Mouse (Mus musculus) embryonic facial prominence, embryonic 10.5 days (tissue): ENCODE measurements around the gene Mrps2. TPM values are rescaled to one million over a fixed set of nuclear protein-coding genes. Genes with fewer than 3 reads are reported as not detected.
"Not testable (repeated sequence)": the region's sequence is repeated elsewhere in the genome, so short reads cannot be mapped to it uniquely, and the experiment has no call there.

ENCODE experiments used
- DNase-seq: peaks from one replicate; pipeline ENCODE4 v3.0.0-alpha.2; 2017; ENCODE audit warnings: low spot score
- H3K27ac ChIP-seq: fragments of 300-500 bp; sonication (generic); replicated peaks from 2 replicates; pipeline ENCODE4 v1.5.1; 2016; ENCODE audit warnings: mild to moderate bottlenecking
- H3K27me3 ChIP-seq: fragments of 300-500 bp; sonication (generic); replicated peaks from 2 replicates; pipeline ENCODE4 v1.6.1; 2016; ENCODE audit warnings: low read depth, mild to moderate bottlenecking; ENCODE audit not compliant: poor library complexity, severe bottlenecking
- H3K36me3 ChIP-seq: fragments of 300-500 bp; sonication (generic); replicated peaks from 2 replicates; pipeline ENCODE4 v1.6.1; 2016; ENCODE audit warnings: mild to moderate bottlenecking, moderate library complexity
- H3K4me1 ChIP-seq: fragments of 300-500 bp; sonication (generic); 2 replicates; pipeline ENCODE4 v1.6.1; 2016
- H3K4me3 ChIP-seq: fragments of 300-500 bp; sonication (generic); 2 replicates; pipeline ENCODE4 v1.5.1; 2016; ENCODE audit warnings: mild to moderate bottlenecking, moderate library complexity
- H3K9me3 ChIP-seq: fragments of 300-500 bp; sonication (generic); 2 replicates; pipeline ENCODE4 v1.6.1; 2016; ENCODE audit warnings: mild to moderate bottlenecking
- WGBS: fragments of 180-500 bp; shearing (Covaris S2); methylation state at CpG from one replicate; pipeline ENCODE4 v1.1.7; 2016; 5-methylcytosine and 5-hydroxymethylcytosine counted together
- polyA plus RNA-seq: library from polyadenylated mRNA; unstranded; fragments of >200 nt; fragmentation: Nextera tagmentation; extraction: Ambion mirVana; gene quantifications from 2 replicates; pipeline ENCODE4 v1.2.1, GENCODE M21; 2016

Mrps2 gene
- polyA plus RNA-seq, 1 experiment from 2014 or later, result 68.5 TPM

GRCm38 (mm10) chr2:28483861-28484260 lies 16.0 kb downstream of the Mrps2 start:
- H3K4me1 ChIP-seq, result no peaks in the 10 kb centered on the region
- no peak overlapping the region for H3K4me3 ChIP-seq
- no peaks in the 10 kb centered on the region for H3K27me3 ChIP-seq
- H3K36me3 ChIP-seq, result no peaks in the 10 kb centered on the region
- H3K27ac ChIP-seq, result no peak overlapping the region
- no peak for DNase-seq
- H3K9me3 ChIP-seq, result no peaks in the 10 kb centered on the region
- 67% methylated on average over 2 of the region's 2 CpGs for WGBS

GRCm38 (mm10) chr2:28494521-28494920 lies 26.7 kb downstream of the Mrps2 start:
- Histone ChIP-seq H3K9me3 (0 out of 2 replicates have a peak, but pooled peaks cover 3% of the 10 kb centered on the region), H3K36me3 (no peaks in the 10 kb centered on the region), H3K27me3 (no peaks in the 10 kb centered on the region), H3K4me1 (peaks cover 10% of the 10 kb centered on the region), H3K4me3 (no peak overlapping the region), H3K27ac (no peak overlapping the region)
- no peak for DNase-seq
- 89% methylated on average over 2 of the region's 2 CpGs for WGBS

GRCm38 (mm10) chr2:28495207-28495756 lies 27.4 kb downstream of the Mrps2 start:
- Histone ChIP-seq H3K36me3 (no peaks in the 10 kb centered on the region), H3K27ac (no peak overlapping the region), H3K4me1 (peaks cover 10% of the 10 kb centered on the region), H3K27me3 (no peaks in the 10 kb centered on the region), H3K9me3 (0 out of 2 replicates have a peak, but pooled peaks cover 3% of the 10 kb centered on the region), H3K4me3 (no peak overlapping the region)
- DNase-seq, result no peak
- WGBS, result 83% methylated on average over 14 of the region's 14 CpGs

GRCm38 (mm10) chr2:28495801-28496595 lies 28.1 kb downstream of the Mrps2 start:
- 89% methylated on average over 16 of the region's 16 CpGs for WGBS
- H3K36me3 ChIP-seq, result no peaks in the 10 kb centered on the region
- H3K27me3 ChIP-seq, result no peaks in the 10 kb centered on the region
- no peak overlapping the region for H3K4me3 ChIP-seq
- 0 out of 2 replicates have a peak, but pooled peaks cover 3% of the 10 kb centered on the region for H3K9me3 ChIP-seq
- no peak overlapping the region for H3K27ac ChIP-seq
- peaks cover 10% of the 10 kb centered on the region for H3K4me1 ChIP-seq
- no peak for DNase-seq

GRCm38 (mm10) chr2:28496671-28497070 lies 28.8 kb downstream of the Mrps2 start, which contains the start of gene Gbgt1:
Gene Gbgt1 (plus strand): TSS chr2:28496891.
- Histone ChIP-seq H3K9me3 (0 out of 2 replicates have a peak, but pooled peaks cover 3% of the 10 kb centered on the region), H3K4me1 (peaks cover 10% of the 10 kb centered on the region), H3K36me3 (no peaks in the 10 kb centered on the region), H3K4me3 (no peak within 1 kb of the TSS), H3K27me3 (no peaks in the 10 kb centered on the region), H3K27ac (no peak within 1 kb of the TSS)
- WGBS, result 85% methylated on average over 5 of the region's 5 CpGs
- DNase-seq, result no peak

GRCm38 (mm10) chr2:28497561-28497960 lies 29.7 kb downstream of the Mrps2 start:
- no peak for DNase-seq
- H3K27me3 ChIP-seq, result no peaks in the 10 kb centered on the region
- no peaks in the 10 kb centered on the region for H3K36me3 ChIP-seq
- 0 out of 2 replicates have a peak, but pooled peaks cover 3% of the 10 kb centered on the region for H3K9me3 ChIP-seq
- peaks cover 10% of the 10 kb centered on the region for H3K4me1 ChIP-seq
- H3K27ac ChIP-seq, result no peak overlapping the region
- 82% methylated on average over 5 of the region's 5 CpGs for WGBS
- no peak overlapping the region for H3K4me3 ChIP-seq

GRCm38 (mm10) chr2:28498431-28498830 lies 30.6 kb downstream of the Mrps2 start:
- Histone ChIP-seq H3K9me3 (0 out of 2 replicates have a peak, but pooled peaks cover 3% of the 10 kb centered on the region), H3K4me3 (no peak overlapping the region), H3K27me3 (no peaks in the 10 kb centered on the region), H3K36me3 (no peaks in the 10 kb centered on the region), H3K27ac (no peak overlapping the region), H3K4me1 (peaks cover 10% of the 10 kb centered on the region)
- WGBS, result 85% methylated on average over 4 of the region's 4 CpGs
- no peak for DNase-seq

GRCm38 (mm10) chr2:28502987-28503386 lies 35.1 kb downstream of the Mrps2 start:
- H3K4me3 ChIP-seq, result no peak overlapping the region
- no peaks in the 10 kb centered on the region for H3K9me3 ChIP-seq
- no peaks in the 10 kb centered on the region for H3K4me1 ChIP-seq
- H3K36me3 ChIP-seq, result no peaks in the 10 kb centered on the region
- H3K27me3 ChIP-seq, result no peaks in the 10 kb centered on the region
- H3K27ac ChIP-seq, result no peak overlapping the region
- WGBS, result 89% methylated on average over 10 of the region's 10 CpGs
- DNase-seq, result no peak

GRCm38 (mm10) chr2:28504676-28505075 lies 36.8 kb downstream of the Mrps2 start:
- 90% methylated on average over 13 of the region's 13 CpGs for WGBS
- Histone ChIP-seq H3K4me1 (no peaks in the 10 kb centered on the region), H3K36me3 (no peaks in the 10 kb centered on the region), H3K4me3 (no peak overlapping the region), H3K9me3 (no peaks in the 10 kb centered on the region), H3K27ac (no peak overlapping the region), H3K27me3 (no peaks in the 10 kb centered on the region)
- no peak for DNase-seq

- no peak for DNase-seq
- Histone ChIP-seq H3K4me1 (no peaks in the 10 kb centered on the region), H3K36me3 (no peaks in the 10 kb centered on the region), H3K27ac (no peak within 1 kb of the TSS), H3K9me3 (no peaks in the 10 kb centered on the region), H3K27me3 (0 out of 2 replicates have a peak, but pooled peaks cover 1% of the 10 kb centered on the region), H3K4me3 (no peak within 1 kb of the TSS)
- 77% methylated on average over 3 of the region's 3 CpGs for WGBS
These were observed 37.9 kb downstream of the Mrps2 start, which contains the start of gene Gm10134 for GRCm38 (mm10) chr2:28505795-28506194. Gene Gm10134 (plus strand): TSS chr2:28506095.

GRCm38 (mm10) chr2:28506291-28506690 lies 38.4 kb downstream of the Mrps2 start:
- WGBS, result 78% methylated on average over 6 of the region's 6 CpGs

GRCm38 (mm10) chr2:28511600-28511999 lies 43.7 kb downstream of the Mrps2 start:
- not testable (repeated sequence) for H3K4me3 ChIP-seq, H3K9me3 ChIP-seq, H3K27ac ChIP-seq, DNase-seq, H3K36me3 ChIP-seq
- H3K27me3 ChIP-seq, result peaks cover 16% of the 10 kb centered on the region; the same call in 1 of the 2 replicates
- WGBS, result 55% methylated on average over 5 of the region's 5 CpGs
- peaks cover 32% of the 10 kb centered on the region for H3K4me1 ChIP-seq

More at GRCm38 (mm10) chr2:28506291-28506690, 38.4 kb downstream of the Mrps2 start:
- Histone ChIP-seq H3K36me3 (no peaks in the 10 kb centered on the region), H3K9me3 (no peaks in the 10 kb centered on the region), H3K4me1 (no peaks in the 10 kb centered on the region), H3K4me3 (no peak overlapping the region), H3K27me3 (0 out of 2 replicates have a peak, but pooled peaks cover 6% of the 10 kb centered on the region), H3K27ac (no peak overlapping the region)
- no peak for DNase-seq
